Mouse (Mus musculus) liver, embryonic 14.5 days (tissue): Measurements from ENCODE around the gene Apon. TPM values are rescaled to one million over a fixed set of nuclear protein-coding genes. Genes with fewer than 3 reads are reported as not detected.

Experiments used
- ATAC-seq: fragments of 200-750 bp; cut with Nextera tagmentation; 2 replicates; pipeline ENCODE4 v1.8.0; 2017; ENCODE audit warnings: moderate number of reproducible peaks, mild to moderate bottlenecking, moderate library complexity; ENCODE audit not compliant: insufficient read depth
- DNase-seq, 3 experiments: peaks; one replicate each; pipeline ENCODE4 v3.0.0-alpha.2; 2012 to 2013; ENCODE audit warnings: low read depth in 3 of 3, low spot score in 3 of 3
- H3K27ac ChIP-seq: fragments of 300-500 bp; sonication (generic); 2 replicates; pipeline ENCODE4 v1.5.1; 2014; ENCODE audit warnings: moderate library complexity, mild to moderate bottlenecking, control low read depth, inconsistent platforms
- H3K27me3 ChIP-seq: fragments of 300-500 bp; sonication (generic); 2 replicates; pipeline ENCODE4 v1.6.1; 2014; ENCODE audit warnings: mild to moderate bottlenecking, low read length, moderate library complexity; ENCODE audit not compliant: control insufficient read depth, insufficient read depth
- H3K36me3 ChIP-seq: fragments of 300-500 bp; sonication (generic); replicated peaks from 2 replicates; pipeline ENCODE4 v1.6.1; 2014; ENCODE audit warnings: low read depth; ENCODE audit not compliant: control insufficient read depth, insufficient read depth
- H3K4me1 ChIP-seq, 2 experiments: fragments of 200-500 bp in 1 of 2; fragments of 300-500 bp in 1 of 2; sonication (generic) in 1 of 2; replicated peaks; 2 replicates each; pipeline ENCODE4 v1.6.1; 2012 to 2014; ENCODE audit warnings: antibody characterized with exemption in 1 of 2, inconsistent platforms in 1 of 2, low read length in 1 of 2; ENCODE audit not compliant: control insufficient read depth in 2 of 2, insufficient read depth in 2 of 2
- H3K4me2 ChIP-seq: fragments of 300-500 bp; sonication (generic); 2 replicates; pipeline ENCODE4 v1.6.1; 2014; ENCODE audit warnings: low read depth, mild to moderate bottlenecking, control low read depth, moderate library complexity
- H3K4me3 ChIP-seq, 2 experiments: fragments of 200-500 bp in 1 of 2; fragments of 300-500 bp in 1 of 2; sonication (generic) in 1 of 2; 2 replicates each; pipeline ENCODE4 v1.5.1; 2012 to 2014; ENCODE audit warnings: low read depth in 2 of 2, low read length in 2 of 2, mild to moderate bottlenecking in 2 of 2, control low read depth in 1 of 2, inconsistent platforms in 1 of 2, moderate library complexity in 1 of 2; ENCODE audit not compliant: insufficient read depth in 1 of 2
- H3K9ac ChIP-seq: fragments of 300-500 bp; sonication (generic); replicated peaks from 2 replicates; pipeline ENCODE4 v1.6.1; 2014; ENCODE audit warnings: mild to moderate bottlenecking, control low read depth, moderate library complexity
- H3K9me3 ChIP-seq: fragments of 300-500 bp; sonication (generic); 2 replicates; pipeline ENCODE4 v1.6.1; 2016; ENCODE audit warnings: low read length, mixed read lengths; ENCODE audit not compliant: control insufficient read depth
- CTCF ChIP-seq: IDR thresholded peaks from 2 replicates; pipeline ENCODE4 v1.5.1; 2016; ENCODE audit warnings: antibody characterized with exemption, low read depth, control low read depth
- EP300 ChIP-seq: IDR thresholded peaks from 2 replicates; pipeline ENCODE4 v1.6.1; 2016; ENCODE audit warnings: antibody characterized with exemption, low read depth
- WGBS: fragments of 180-500 bp; shearing (Covaris S2); extraction: QIAGEN DNeasy Blood & Tissue Kit; methylation state at CpG from one replicate; pipeline ENCODE4 v1.1.7; 2014; ENCODE audit not compliant: insufficient replicate concordance; 5-methylcytosine and 5-hydroxymethylcytosine counted together
- polyA plus RNA-seq, 2 experiments: library from polyadenylated mRNA; depleted of rRNA in 1 of 2; stranded (reverse) in 1 of 2; unstranded in 1 of 2; fragments of >200 nt; fragmentation: Nextera tagmentation in 1 of 2; extraction: Ambion mirVana in 1 of 2; gene quantifications; 2 replicates each; pipeline versions ENCODE4 v1.2.1 to v1.2.3; 2012 to 2014

Apon gene
- polyA plus RNA-seq, 2 experiments = 0.52 to 0.73 TPM

GRCm38 (mm10) chr10:128243252-128243651 lies 10.6 kb upstream of the Apon start:
- H3K27ac ChIP-seq = no peak overlapping the region
- no peak overlapping the region for H3K4me2 ChIP-seq
- H3K9me3 ChIP-seq = no peaks in the 10 kb centered on the region
- no peak overlapping the region for H3K9ac ChIP-seq
- no peak for DNase-seq
- H3K36me3 ChIP-seq = peaks cover 73% of the 10 kb centered on the region
- H3K4me3 ChIP-seq = no peak overlapping the region
- H3K4me1 ChIP-seq = peaks cover 0 to 5% of the 10 kb centered on the region in 2 experiments; a peak in 2 of 4 replicates
- no peak for ATAC-seq
- TF ChIP-seq CTCF (no peak), EP300 (no peak)
- WGBS = 92% methylated on average over 8 of the region's 8 CpGs
- no peaks in the 10 kb centered on the region for H3K27me3 ChIP-seq

- no peak for TF ChIP-seq CTCF
- TF ChIP-seq EP300 = no peak
- Histone ChIP-seq H3K9me3 (no peaks in the 10 kb centered on the region), H3K27me3 (no peaks in the 10 kb centered on the region), H3K27ac (no peak overlapping the region), H3K4me1 (peaks cover 0 to 5% of the 10 kb centered on the region in 2 experiments; a peak in 1 of 4 replicates), H3K4me2 (no peak overlapping the region), H3K4me3 (no peak overlapping the region), H3K9ac (no peak overlapping the region), H3K36me3 (peaks cover 78% of the 10 kb centered on the region)
- ATAC-seq (no peak), DNase-seq (no peak)
- 91% methylated on average over 15 of the region's 15 CpGs for WGBS
Measured at GRCm38 (mm10) chr10:128244121-128244520, 9.8 kb upstream of the Apon start.

- Histone ChIP-seq H3K4me1 (no peaks in the 10 kb centered on the region), H3K27ac (no peak overlapping the region), H3K4me2 (no peak overlapping the region), H3K4me3 (no peak overlapping the region), H3K9ac (no peak overlapping the region), H3K9me3 (no peaks in the 10 kb centered on the region), H3K36me3 (peaks cover 87% of the 10 kb centered on the region), H3K27me3 (no peaks in the 10 kb centered on the region)
- WGBS = 85% methylated on average over 17 of the region's 17 CpGs
- TF ChIP-seq CTCF (no peak), EP300 (no peak)
- DNase-seq = no peak
- no peak for ATAC-seq
Measured at GRCm38 (mm10) chr10:128247020-128247732, 6.7 kb upstream of the Apon start.

GRCm38 (mm10) chr10:128250565-128250964 lies 3.3 kb upstream of the Apon start:
- 89% methylated on average over 13 of the region's 13 CpGs for WGBS
- no peak overlapping the region for H3K4me2 ChIP-seq
- peaks cover 66% of the 10 kb centered on the region for H3K36me3 ChIP-seq
- H3K4me3 ChIP-seq = no peak overlapping the region
- no peak overlapping the region for H3K27ac ChIP-seq
- no peak for TF ChIP-seq CTCF
- no peak for TF ChIP-seq EP300
- H3K4me1 ChIP-seq = peaks cover 0 to 6% of the 10 kb centered on the region in 2 experiments; a peak in 1 of 4 replicates
- DNase-seq (no peak), ATAC-seq (no peak)
- H3K9ac ChIP-seq = no peak overlapping the region
- H3K27me3 ChIP-seq = no peaks in the 10 kb centered on the region
- H3K9me3 ChIP-seq = no peaks in the 10 kb centered on the region

- no peak for ATAC-seq
- H3K4me1 ChIP-seq = peaks cover 0 to 14% of the 10 kb centered on the region in 2 experiments; a peak in 1 of 4 replicates
- DNase-seq = no peak
- no peak overlapping the region for H3K4me2 ChIP-seq
- TF ChIP-seq CTCF (no peak), EP300 (no peak)
- 75% methylated on average over 8 of the region's 8 CpGs for WGBS
- no peak overlapping the region for H3K9ac ChIP-seq
- no peaks in the 10 kb centered on the region for H3K9me3 ChIP-seq
- peaks cover 19% of the 10 kb centered on the region for H3K36me3 ChIP-seq
- H3K27me3 ChIP-seq = no peaks in the 10 kb centered on the region
- H3K4me3 ChIP-seq = no peak overlapping the region
- H3K27ac ChIP-seq = no peak overlapping the region
Measured at GRCm38 (mm10) chr10:128255925-128256324, 2.0 kb downstream of the Apon start.
